Mouse (Mus musculus) NIH3T3 (cell line): ENCODE results near the gene Stum.
"Not testable (repeated sequence)": the region's sequence is repeated elsewhere in the genome, so short reads cannot be mapped to it uniquely, and the experiment has no call there.

Source experiments
- DNase-seq: peaks from one replicate; pipeline ENCODE4 v3.0.0-alpha.2; 2012; ENCODE audit warnings: low read depth

Gene Stum

DNA sequence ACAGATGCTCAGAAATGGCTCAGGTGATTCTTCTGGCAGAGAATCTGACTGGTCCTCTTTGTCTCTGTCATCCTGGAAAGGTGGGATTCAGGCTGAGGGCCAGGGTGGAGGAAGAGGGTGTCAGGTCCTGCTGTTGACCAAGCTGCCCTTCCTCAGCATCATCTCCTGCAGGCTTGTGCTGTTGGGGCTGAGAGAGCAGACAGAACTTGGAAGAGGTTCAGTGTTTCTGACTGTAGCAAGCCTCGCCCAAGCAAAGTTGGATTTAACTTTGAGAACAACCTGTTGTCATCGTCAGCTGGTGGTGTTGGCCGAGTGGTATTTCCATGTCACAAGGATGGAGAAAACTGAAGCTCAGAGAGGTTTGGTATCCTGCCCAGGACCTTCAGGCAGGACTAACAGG is 78.6 kb downstream of the Stum start:
- no peak for DNase-seq

DNA sequence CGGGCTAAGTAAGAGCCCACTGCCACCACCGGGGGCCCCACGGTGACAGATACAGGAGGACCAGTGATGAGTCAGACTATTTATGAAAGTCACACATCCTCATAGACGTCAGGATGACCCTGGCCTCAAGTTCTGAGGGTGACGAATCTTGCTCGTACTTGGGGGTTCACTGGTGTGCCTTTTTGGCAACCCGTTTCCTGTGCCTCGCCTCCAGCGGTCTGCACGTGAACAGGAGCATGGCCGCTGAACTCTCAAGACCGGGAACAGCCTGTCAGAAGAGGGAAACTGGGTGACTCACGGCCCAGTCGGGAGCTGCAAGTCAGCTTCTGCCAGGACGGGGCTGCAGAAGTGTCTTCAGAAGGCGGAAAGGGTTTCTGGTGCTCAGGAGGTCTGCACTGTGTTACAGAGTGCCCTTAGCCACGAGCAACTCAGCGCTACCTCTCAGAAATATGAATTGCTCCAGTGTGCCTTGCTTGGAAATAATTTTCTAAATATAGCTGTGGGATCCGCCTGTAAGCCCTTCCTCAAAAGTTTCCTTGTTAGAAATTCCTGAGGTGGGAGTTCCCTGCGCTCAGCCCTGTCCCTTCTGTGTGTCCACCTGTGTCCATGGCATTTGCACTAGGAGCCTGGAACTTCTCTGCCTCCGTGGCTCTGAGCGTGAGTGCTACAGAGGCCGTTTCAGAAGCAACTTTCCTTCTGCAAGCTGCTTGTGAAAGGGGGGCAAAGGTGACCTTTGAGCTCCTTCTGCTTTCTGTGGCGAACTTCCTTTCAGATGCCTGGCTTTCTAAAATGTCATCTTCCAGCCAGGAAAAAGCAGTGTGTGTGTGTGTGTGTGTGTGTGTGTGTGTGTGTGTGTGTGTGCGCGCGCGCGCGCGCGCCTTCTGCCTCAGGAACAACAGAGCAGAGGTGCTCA is 79.4 kb downstream of the Stum start:
- DNase-seq: peak; percentile 74

DNA sequence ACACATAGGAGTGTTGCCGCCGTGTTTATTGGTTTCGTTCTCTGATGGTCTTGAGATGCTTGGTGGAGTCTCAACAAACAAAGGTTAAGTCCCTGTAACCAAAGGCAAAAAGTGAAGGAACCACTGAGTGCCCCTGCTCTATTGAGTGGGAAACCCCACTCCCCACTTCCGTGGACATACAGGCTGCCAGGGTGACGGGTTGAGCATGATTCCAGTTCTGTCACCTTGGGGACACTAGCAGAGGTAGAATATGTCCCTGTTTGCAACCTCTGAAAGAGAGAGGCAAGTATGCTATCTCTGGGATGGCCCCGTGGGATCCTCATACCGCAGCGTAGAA is 80.0 kb downstream of the Stum start:
- no peak for DNase-seq

DNA sequence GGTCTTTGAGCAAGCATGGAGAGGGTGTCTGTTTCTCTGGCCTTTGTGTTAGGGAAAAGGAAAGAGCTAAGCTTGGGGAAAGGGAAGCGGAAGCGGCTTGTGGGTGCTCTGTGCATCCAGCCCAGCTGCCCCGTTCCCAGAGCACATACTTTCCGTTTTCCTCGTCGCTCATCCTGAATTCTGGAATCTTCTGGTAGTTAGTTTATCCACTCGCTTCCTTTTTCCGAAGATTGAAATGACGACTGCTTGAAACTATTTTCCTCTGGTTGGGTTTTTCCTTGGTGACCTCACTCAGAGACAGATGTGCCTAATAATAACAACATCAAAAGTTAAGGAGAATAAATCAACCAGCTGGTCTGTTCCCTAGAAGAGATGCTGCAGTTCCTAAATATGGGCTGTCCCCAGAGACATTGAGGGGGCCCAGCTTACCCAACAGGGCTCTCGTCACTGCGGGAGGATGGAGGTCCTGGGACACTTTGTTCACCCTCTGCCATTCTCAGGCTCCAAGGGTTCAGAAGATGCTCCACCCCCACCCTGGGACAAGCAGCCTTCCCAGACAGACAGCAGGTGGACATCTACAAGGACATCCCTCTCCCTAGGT is 80.7 kb downstream of the Stum start:
- DNase-seq: no peak

DNA sequence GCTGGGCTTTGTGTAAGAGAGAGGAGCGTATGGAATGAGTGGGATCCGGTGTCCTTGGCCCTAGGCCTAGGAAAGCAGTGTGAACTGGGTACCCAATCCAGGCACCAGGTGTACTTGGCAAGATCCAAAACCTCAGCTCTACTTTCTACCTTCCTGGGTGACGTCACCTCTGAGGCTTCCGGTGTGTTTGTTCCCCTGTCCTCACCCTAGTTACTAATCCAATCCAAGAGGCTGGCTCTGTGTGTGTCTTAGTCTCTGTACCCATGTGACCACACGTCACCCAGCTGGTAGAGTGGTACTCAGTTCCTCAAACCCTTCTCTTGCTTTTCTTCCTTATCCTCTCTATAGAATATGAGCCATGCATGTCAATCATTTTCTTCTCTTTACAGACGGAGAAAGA is 81.6 kb downstream of the Stum start:
- no peak for DNase-seq

DNA sequence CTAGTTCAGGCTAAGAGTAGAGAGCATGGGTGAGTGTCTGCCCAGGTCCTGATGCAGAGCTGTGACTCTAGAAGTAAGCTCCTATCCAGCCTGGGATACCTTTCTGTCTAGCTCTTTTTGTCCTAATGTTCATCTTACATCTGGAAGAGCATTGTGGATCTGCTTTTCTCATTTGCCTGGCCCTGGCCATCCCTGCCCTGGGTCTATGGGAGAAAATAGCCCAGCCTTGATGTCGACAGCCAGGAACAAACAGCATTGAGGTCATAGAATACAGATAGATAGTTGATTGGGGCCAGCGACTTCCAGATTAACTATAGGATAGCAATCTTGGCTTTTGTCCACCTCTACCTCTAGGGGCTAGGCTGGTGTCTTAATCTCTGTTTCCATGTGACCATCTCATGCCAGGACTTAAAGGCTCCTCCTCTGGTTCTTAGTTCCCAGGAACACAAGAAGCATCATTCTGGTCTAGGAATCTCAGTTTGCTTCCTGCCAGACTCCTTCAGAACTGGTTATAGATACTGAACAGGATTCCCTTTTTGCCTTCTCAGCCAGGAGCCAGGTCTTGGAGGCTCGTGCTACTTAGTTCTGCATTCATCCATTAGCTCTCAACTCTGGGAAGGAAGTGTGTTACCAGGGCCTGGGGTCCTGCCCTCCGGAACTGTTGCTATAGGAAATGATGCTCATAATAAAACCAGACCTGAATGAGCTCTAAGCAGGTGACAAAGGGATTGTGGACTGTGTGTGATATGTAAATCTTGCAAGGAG is 82.4 kb downstream of the Stum start:
- DNase-seq: no peak

DNA sequence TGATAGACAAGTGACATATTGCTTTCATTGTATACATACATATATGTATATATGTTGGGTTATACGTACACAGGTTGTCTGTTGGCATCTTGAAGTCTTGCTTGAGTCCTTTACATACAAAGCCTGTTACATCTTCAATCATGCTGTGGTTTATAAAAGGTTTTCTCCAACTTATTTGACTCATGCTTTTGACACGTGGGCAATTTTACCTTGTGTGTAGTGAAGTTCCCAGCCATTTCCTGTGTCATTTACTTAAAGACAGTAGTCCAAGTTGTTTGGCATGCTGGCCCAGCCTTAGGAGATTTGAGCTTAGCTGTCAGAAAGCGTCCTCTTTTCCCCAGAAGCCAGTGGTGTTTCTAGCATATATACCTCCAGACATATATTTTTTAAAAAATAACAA is 84.9 kb downstream of the Stum start:
- no peak for DNase-seq

DNA sequence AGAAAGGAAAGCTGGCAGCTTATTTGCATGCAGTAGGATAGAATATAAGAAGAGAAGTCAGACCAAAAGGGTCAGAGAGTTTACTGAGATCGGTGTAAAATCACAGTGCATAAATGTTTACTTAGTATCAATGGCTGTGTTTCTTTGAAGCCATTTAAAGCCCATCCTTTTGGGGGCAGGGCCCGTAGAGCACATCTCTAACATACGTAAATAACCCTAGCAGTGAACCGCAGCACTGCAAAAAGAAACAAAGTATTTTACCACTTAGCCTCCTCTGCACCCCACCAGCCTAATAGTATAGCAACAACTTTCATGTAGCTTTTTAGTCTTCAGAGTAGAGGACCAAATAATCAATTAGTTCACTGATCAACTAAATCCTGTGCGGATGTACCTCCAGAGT is 85.6 kb downstream of the Stum start:
- no peak for DNase-seq

DNA sequence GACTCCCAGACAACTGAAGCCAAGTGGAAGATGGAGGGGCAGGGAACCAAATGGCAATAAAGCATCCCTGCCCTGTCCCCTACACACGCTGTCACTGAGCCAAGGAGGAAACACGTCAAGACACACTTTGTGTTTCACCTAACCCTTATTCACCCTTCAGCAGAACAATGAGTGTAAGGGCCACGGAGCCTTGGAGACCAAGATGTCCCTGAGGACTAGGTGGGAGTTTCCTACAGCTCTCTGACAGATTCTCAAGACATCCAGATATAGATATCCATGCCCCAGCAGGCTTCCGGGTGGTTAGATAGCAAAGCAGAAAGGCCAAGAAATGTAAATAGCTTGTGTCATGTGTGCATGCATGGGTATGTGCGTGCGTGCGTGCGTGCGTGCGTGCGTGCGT is 89.4 kb downstream of the Stum start:
- no peak for DNase-seq

DNA sequence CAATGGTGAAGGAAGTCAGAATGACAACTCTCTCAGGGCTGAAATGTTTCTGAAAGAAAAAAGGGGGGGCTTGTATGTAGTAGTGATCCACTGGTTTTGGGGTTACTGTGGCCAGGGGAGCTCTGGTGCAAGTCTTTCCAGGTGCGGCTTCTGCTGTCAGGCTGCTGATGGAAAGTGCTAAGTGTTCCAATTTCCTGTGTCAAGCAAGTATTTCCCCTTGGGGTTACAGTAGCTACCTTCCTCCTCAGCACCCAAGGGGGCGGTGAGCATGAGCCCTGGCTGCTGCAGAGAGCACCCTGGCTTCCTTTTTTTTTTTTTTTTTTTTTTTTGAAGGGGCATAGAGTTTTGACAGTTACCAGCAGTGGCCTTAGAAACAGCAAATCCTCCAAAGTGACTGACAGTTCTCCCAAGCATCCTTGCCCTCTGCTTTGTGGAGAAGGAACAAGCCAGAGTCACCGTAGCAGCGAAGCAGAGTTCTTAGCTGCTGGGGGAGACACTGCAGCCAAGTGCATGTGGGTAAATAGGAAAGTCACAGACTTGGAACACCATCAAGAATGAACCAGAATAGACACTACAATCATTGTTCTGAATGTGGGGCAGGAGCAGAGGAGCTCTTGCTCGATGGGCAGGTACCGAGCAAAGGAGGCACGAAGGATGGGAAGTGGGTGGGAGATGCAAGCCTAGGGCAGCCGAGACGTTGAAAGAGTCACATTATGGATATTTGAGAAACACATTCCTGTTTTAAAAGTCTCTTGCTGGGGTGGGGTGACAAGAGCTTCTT is 90.1 kb downstream of the Stum start:
- no peak for DNase-seq

DNA sequence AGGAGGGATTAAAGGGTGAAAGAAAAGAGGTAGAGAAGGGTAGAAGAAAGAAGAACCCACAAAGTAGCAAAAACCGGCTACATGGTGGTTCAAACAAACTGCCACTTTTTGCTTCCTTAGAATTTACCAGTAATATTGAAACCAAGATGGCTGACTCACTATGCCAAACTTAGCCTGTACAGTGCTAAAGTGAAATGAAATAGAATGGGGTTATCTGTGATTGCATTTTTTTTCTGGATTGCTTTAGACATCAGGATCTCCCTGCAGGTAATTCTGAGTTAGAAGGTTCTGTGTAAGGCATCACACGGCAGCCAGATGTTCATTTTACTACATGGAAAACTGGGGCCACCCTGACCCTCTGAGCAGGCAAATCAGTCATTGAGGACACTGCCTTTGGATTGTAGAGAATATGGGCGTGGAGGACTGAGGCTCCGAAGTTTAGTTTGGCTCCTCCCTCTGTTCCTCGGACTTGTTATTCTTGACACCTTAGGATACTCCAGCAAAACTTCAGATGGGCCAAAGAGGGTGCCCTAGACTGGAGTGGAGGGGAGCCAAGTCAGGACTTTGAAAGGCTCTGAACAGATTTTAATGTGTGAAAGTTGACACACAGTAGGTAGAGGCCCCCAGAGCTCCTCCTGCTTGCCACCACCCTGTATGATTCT is 91.0 kb downstream of the Stum start:
- no peak for DNase-seq

DNA sequence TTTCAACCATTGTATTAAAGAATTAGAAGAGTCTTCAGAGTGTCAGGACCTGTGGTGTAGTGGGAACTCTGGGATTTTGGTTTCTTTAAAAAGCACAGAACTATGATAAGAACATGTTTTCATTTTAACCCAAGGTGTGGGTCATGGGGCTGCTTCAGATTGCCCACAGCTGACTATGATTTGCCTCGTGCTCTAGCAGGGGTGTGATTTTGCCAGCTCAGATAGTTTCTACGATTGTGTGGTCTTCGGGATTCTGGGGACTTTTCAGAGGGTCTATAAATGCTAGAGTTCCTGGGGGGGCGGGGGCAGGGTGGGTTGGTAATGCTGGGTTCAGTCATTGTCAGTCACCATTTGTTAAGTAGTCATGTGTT is 91.7 kb downstream of the Stum start:
- DNase-seq: no peak

DNA sequence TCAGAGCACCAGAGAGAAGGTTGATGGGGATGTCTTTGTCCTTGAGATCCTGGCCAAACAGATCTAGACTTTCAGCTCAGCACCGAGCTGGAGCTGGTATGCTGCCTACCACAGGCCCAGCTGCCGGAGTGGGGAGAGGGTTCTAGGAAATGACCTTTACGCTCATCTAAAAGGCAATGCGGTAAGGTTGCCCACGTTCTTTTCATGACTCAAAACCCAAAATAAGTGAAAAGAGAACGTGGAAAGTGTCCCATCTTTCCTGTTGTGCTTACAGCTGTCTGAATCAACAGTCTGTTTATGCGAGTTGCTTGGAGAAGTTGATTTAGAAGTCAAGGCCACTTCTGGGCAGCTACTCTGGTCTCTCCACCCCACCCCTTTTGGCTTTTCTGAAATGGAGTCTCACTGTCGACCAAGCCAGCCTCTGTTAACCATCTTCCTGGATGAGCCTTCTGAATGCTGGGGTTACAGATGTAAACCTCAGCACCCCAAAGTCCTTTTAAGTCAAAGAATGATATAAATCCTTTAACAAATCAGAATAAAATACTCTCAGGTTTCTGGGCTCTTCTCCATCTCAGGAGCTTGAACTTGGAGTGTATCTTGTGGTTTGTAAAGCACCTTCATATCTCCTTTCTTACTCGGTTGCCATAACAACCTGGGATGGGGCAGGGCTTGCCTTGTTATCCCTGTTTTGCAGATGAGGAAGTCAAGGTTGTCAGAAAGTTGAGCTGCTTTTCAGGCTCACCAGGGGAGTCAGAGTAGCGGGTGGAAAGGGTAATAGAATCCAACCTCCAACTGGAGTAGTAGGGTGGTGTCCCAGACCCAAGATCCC is 92.3 kb downstream of the Stum start:
- DNase-seq: no peak

DNA sequence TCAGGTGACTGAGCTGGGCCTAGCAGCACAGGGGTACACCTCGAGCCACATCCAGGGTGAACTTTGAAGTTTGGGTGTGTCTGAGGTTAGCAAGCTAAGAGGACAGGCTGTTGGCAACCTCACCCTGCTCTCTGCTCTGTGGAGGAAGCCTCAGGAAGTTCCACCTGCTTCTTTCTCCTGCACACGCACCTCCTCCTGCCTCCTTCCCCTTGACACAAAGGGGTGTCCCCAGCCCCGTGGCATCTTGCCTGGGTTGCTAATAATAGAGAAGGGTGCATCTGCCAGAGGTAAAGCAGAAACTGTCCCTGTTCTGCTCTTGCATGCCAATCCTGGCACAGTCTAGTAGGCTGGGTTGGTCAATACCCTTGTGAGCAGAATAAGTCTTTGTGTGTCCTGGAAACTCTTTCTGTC is 93.0 kb downstream of the Stum start:
- DNase-seq: no peak

DNA sequence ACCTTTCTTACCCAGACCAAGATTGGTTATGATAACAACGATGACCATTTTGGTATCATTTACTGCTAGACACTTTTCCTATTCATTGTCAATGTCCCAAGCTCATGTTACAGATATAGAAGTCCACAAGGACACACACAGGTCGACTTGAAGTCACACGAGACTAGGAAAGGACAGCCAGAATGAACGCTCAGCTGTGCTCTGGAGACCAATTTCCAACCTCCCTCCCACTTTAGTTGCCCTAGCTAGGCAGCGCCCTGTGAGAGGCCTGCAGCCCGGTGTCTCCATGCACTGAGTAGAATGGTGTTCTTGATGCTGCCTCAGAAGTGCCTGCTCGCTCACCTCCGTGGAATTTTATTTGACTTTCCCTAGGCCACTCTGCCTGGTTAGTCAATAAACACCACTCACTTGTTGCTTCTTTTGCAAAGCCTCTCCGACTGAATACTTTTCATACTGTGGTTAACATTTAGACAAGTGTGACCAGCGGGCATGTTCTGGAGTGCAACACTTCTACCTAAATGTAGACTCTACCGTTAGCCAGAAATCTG is 94.0 kb downstream of the Stum start:
- DNase-seq: not testable (repeated sequence)

DNA sequence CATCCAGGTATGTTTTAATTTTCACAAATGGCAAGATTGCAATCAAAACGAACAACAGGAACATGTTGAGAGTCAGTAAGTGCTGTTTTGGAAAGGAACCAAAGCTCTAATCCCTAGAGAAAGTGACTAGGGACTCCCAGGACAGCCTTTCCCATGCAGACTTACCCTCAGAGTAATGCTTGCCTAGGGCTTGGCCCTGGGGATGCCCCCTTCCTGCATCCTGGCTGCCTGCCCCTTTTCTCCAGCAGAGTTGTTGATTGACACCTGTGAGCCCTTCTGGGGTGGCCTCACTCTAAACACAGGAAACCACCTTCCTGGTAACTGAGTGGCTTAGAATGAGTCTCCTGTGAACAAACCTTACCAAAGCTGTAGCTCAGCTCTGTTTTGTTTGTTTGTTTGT is 94.8 kb downstream of the Stum start:
- peak; percentile 40 for DNase-seq

DNA sequence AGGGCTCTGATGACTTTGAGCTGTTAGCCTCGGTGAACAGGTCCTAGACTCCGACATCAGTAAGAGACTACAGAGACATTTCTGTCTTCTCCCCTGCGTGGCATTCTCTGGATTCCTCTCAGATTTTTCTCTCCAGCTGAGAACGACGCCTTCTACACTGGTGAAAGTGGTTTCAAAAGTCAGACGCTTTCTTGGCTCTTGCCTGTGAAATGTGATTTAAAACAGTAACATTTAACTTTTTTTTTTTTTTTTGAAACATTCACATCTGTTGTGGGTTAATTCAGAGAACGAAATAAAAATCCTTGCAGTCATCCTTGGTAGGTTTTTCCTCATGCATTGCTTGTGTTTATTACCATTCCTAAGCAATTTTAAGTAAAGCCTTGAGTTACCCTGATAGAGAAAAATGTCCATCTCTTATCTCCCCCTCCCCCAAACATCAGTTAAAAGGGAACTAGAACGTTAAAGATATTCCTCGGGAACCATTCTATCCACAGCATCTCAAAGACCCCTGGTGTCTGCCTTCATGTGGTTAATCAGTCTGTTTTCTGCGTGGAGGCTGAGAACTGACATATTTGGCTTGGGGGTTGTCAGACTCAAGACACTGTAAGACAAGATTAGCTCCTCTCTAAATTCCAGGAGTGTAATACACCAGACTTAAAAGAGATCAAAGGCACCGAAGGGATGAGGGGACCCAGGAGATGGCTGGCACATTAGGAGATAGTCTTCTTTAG is 95.4 kb downstream of the Stum start:
- DNase-seq: no peak

DNA sequence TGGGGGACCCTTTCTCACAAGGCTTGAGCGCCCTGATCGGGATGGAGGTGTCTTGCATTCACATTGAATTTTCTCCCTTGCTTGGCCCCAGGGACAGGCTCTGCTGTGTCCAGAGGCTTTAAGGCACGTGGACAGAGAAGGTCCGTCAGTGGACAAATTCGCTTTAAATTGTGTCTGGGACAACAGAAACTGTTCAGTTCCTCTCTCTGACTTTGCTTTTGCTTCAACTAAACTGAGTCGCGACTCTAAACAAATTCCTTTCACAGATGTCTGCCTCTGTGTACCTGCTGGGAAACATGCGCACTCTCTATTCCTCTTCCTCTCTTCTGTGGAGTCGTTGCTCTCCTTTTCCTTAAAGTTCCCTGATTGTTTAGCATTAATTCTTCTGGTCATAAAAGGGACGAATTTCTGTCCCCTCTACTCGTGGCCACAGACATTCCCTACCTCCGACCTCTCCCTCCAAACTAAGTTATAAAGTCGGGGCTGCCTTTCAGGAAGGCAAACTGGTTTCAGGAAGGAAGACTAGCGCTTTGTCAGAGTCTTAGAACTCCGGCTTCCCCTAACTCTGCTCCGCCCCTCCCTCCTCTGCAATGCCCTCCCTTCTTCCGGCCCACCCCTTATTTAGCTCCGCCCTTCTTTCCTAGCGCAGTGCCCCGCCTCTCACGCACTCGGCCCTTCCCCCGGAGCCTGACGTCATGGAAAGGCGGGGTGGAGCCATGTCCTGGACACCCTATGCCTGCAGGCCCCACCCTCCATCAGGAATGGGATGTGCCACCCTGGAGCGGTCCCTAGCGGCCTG is 96.2 kb downstream of the Stum start:
- peak; percentile 100 for DNase-seq

DNA sequence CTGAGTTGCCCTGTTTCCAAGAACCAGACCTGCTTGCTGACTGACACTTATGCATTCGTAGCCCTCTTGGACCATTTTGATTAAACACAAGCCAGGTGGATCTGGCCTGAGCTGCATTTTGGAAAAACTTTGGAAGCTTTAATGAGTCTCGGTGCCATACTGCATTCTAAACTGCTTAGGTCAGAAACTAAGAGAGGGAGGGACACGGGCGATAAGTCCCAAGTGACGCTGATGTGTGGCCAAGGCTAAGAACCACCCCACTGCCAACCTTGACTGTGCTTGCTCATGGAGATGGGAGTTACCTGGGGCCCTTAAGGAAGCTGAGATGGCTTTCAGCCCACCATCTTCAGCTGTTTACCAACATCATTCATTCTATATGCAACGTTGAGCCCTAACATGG is 98.0 kb downstream of the Stum start:
- no peak for DNase-seq
